Mouse (Mus musculus): Measurements from ENCODE around the gene Galnt7. TPM values are rescaled to one million over a fixed set of nuclear protein-coding genes. Genes with fewer than 3 reads are reported as not detected.

The Galnt7 gene
- polyA plus RNA-seq, 1 experiment from 2014 or later: 14.4 TPM

DNA sequence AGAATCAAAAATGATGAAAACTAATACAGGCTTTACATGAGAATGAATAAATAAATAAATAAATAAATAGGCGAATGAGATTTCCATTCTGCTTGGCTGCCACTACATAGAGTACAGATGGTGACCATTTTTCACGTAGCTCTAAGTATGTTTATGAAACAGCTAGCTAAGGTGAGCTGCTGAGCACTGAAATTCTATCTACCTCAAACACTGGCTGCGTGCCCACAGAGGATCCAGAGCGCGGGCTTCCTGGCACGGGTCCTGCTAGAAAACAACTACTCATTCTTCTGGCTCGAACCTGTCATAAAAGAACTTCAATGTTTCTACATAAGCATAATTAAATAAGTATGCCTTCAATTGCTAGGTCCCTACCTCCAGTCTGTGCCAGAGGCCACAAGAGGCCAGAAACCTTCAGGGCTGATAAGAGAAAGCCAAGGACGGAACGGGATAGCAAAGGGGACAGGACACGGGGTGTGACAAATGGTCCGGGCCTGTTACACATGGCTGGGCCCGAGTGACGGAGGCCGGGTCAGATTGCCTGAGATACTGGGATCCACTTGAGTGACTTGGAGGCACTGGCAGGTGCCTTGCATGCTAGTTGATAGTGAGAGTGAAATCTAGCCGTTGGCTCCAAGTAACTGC lies 37.7 kb downstream of the Galnt7 start:
- H3K27ac ChIP-seq (ENCODE audit: low read depth): peak overlapping the region; percentile 30; the same call in 1 of the 2 replicates
- TF ChIP-seq CTCF (IDR thresholded peaks at IDR 0.05; ENCODE audit: low read depth): no peak
- H3K27me3 ChIP-seq (ENCODE audit: insufficient read depth, low read length): no peaks in the 10 kb centered on the region
- H3K9ac ChIP-seq: no peak overlapping the region
- no peaks in the 10 kb centered on the region for H3K9me3 ChIP-seq (ENCODE audit: low read depth, low read length)
- 45% methylated on average over 15 of the region's 15 CpGs for WGBS
- DNase-seq (peak; percentile 70), ATAC-seq (ENCODE audit: insufficient read depth) (peak; percentile 58)
- no peaks in the 10 kb centered on the region for H3K36me3 ChIP-seq (ENCODE audit: insufficient read depth)
- H3K4me2 ChIP-seq: no peak overlapping the region
- peaks cover 11% of the 10 kb centered on the region; the same call in 1 of the 2 replicates for H3K4me1 ChIP-seq (ENCODE audit: insufficient read depth)
- H3K4me3 ChIP-seq (ENCODE audit: low read depth, low read length): no peak overlapping the region

DNA sequence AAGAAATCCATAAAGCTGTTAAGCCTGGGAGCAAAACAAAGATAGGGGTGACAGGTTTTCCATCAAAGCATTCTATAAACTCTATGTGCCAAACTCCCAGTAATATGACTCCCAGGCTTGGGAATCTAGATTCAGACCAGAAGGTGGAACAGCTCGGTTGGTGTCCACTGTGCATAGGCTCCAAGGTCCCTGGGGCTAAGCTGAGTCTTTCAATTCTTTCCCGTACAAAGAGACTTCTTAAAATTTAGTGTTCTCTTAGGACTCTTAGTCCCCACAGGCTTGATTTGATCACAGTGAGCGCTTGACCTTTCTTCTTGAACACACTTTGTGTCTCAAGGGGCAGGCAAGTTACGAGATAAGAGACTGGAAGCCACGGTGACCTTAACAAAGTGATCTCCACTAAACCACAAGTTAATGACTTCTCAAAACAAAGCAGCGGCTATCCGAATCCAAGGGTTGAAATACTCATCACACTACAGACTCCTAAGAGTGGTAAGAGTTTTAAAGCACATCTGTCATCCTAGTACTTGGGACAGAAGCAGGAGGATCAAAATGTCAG lies 41.3 kb downstream of the Galnt7 start:
- H3K4me2 ChIP-seq: no peak overlapping the region
- H3K9ac ChIP-seq: no peak overlapping the region
- no peaks in the 10 kb centered on the region for H3K9me3 ChIP-seq (ENCODE audit: low read depth, low read length)
- DNase-seq (no peak), ATAC-seq (ENCODE audit: insufficient read depth) (0 out of 2 replicates have a peak, but pooled peaks have one; percentile 8)
- no peaks in the 10 kb centered on the region for H3K36me3 ChIP-seq (ENCODE audit: insufficient read depth)
- 23% methylated on average over 7 of the region's 7 CpGs for WGBS
- H3K4me1 ChIP-seq (ENCODE audit: insufficient read depth): peaks cover 11% of the 10 kb centered on the region; the same call in 1 of the 2 replicates
- no peak overlapping the region for H3K4me3 ChIP-seq (ENCODE audit: low read depth, low read length)
- no peaks in the 10 kb centered on the region for H3K27me3 ChIP-seq (ENCODE audit: insufficient read depth, low read length)
- no peak for TF ChIP-seq CTCF (IDR thresholded peaks at IDR 0.05; ENCODE audit: low read depth)
- H3K27ac ChIP-seq (ENCODE audit: low read depth): no peak overlapping the region

DNA sequence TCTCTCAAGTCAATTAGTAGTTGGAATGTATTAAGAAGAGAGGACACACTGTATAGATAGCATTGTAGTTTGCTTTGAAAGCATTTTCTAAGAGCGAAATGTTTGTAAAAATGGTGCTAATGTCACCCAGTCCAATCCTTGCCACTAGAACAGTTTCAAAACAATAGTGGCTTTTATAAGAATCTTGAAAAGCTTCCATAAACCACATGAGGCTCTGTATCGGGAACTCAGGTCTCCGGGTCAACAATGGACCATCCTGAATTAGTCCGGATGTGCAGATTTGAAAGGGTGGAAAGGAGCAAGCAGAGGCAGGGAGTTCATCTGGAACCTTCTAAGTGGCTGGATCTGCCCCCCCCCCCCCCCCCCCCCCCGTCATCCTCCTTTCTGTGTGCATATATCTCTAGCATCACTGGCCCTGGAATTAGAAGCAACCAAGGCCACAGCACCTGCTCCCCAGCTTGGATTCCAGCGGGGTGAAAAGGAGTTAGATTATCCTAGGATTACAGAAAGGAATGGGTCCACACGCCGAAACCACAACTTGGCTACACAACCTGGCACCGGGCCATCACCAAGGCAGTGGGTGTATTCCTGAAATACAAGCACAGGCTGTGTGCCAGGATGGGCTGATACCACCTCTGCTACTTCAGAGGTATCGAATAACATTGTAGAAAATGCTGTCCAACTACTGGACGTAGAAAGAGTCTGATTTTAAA lies 42.0 kb downstream of the Galnt7 start:
- DNase-seq: peak; percentile 65
- Histone ChIP-seq H3K36me3 (ENCODE audit: insufficient read depth) (no peaks in the 10 kb centered on the region), H3K4me2 (no peak overlapping the region), H3K4me1 (ENCODE audit: insufficient read depth) (peaks cover 11% of the 10 kb centered on the region; the same call in 1 of the 2 replicates), H3K27ac (ENCODE audit: low read depth) (no peak overlapping the region), H3K9ac (no peak overlapping the region), H3K9me3 (ENCODE audit: low read depth, low read length) (no peaks in the 10 kb centered on the region), H3K4me3 (ENCODE audit: low read depth, low read length) (no peak overlapping the region), H3K27me3 (ENCODE audit: insufficient read depth, low read length) (no peaks in the 10 kb centered on the region)
- WGBS: 64% methylated on average over 10 of the region's 11 CpGs
- no peak for TF ChIP-seq CTCF (IDR thresholded peaks at IDR 0.05; ENCODE audit: low read depth)
- peak; percentile 44; the same call in 1 of the 2 replicates for ATAC-seq (ENCODE audit: insufficient read depth)

DNA sequence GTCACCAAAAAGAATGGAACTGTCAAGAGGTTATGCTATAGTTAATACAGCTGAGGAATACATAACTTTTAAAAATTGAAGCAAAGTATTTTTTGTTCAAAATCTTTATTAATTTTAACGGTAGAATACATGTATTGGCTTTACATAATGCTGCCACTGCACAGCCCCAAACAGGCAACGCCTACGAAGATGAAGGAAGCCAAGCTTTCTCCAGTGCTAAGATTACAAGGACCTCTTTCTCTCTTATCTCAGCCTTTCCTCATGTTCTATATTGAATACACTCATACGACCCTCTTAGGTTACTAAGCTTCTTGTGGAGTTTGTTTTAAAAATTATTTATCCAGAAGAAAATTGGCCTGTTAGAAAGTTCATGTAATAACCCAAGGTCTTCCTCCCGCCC lies 50.3 kb downstream of the Galnt7 start:
- no peak for TF ChIP-seq CTCF (IDR thresholded peaks at IDR 0.05; ENCODE audit: low read depth)
- ATAC-seq (ENCODE audit: insufficient read depth) (no peak), DNase-seq (no peak)
- WGBS: 69% methylated on average over 5 of the region's 5 CpGs
- no peaks in the 10 kb centered on the region for H3K4me1 ChIP-seq (ENCODE audit: insufficient read depth)
- no peak overlapping the region for H3K4me2 ChIP-seq
- no peaks in the 10 kb centered on the region for H3K9me3 ChIP-seq (ENCODE audit: low read depth, low read length)
- no peaks in the 10 kb centered on the region for H3K36me3 ChIP-seq (ENCODE audit: insufficient read depth)
- H3K27me3 ChIP-seq (ENCODE audit: insufficient read depth, low read length): no peaks in the 10 kb centered on the region
- H3K9ac ChIP-seq: no peak overlapping the region
- H3K4me3 ChIP-seq (ENCODE audit: low read depth, low read length): no peak overlapping the region
- H3K27ac ChIP-seq (ENCODE audit: low read depth): no peak overlapping the region

DNA sequence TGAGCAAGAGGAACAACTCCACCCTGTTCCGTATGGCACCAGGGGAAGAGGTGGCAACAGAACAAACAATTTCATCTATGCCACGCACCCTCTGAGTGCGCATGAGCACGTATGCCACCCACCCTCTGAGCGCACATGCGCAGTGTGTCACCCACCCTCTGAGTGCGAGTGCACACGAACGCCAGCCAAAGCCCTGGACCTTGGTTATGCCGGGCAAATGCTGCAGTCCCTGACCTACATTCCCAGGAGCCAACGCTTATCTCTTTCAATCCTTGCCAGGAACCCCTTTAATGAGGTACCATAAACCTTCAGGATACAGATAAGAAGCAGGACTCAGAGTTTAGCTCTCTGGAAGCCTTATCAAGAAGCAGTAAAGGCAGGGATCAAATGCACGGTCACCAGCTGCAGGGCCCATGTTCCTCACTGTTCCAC lies 50.8 kb downstream of the Galnt7 start:
- no peak for TF ChIP-seq CTCF (IDR thresholded peaks at IDR 0.05; ENCODE audit: low read depth)
- no peaks in the 10 kb centered on the region for H3K9me3 ChIP-seq (ENCODE audit: low read depth, low read length)
- no peaks in the 10 kb centered on the region for H3K27me3 ChIP-seq (ENCODE audit: insufficient read depth, low read length)
- no peak overlapping the region for H3K27ac ChIP-seq (ENCODE audit: low read depth)
- no peaks in the 10 kb centered on the region for H3K36me3 ChIP-seq (ENCODE audit: insufficient read depth)
- no peak overlapping the region for H3K9ac ChIP-seq
- no peaks in the 10 kb centered on the region for H3K4me1 ChIP-seq (ENCODE audit: insufficient read depth)
- H3K4me2 ChIP-seq: no peak overlapping the region
- WGBS: 71% methylated on average over 12 of the region's 12 CpGs
- DNase-seq: no peak
- H3K4me3 ChIP-seq (ENCODE audit: low read depth, low read length): no peak overlapping the region
- no peak for ATAC-seq (ENCODE audit: insufficient read depth)

DNA sequence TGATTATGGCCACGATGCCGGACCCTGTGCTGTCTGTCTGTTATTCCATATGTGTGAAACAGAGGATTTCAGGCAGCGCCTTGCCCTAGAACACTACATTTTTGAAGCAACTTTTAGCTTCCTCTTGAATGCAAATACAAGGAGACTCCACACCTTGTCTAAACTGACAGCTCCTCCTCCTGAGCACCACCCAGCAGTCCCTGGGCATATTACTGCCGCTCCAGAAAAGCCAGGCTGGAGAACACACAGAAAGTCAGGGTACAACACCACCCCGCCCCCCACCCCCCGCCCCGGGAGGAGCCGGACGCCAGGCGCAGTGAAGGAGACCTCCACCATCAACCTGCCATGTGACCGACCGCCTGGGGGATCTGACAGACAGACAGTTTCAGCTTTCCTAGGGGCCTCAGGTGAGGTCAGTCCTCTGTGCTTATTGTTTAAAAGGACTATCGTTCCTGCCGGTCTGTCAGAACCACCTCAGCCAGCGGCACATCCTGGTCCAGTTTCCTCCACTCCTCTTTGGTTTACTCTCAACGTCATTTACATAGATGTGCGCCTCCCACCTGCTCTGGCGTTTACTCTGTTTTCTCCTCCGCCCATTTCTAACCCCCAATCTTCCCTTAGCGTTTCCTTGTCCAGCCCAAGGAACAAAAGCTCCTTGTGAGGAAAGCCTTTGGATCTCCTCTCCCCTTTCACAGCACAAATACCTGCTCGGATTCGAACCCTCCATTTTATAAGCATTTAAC lies 52.8 kb downstream of the Galnt7 start:
- no peaks in the 10 kb centered on the region for H3K36me3 ChIP-seq (ENCODE audit: insufficient read depth)
- H3K9ac ChIP-seq: no peak overlapping the region
- no peak for TF ChIP-seq CTCF (IDR thresholded peaks at IDR 0.05; ENCODE audit: low read depth)
- WGBS: 21% methylated on average over 22 of the region's 22 CpGs
- no peak overlapping the region for H3K4me3 ChIP-seq (ENCODE audit: low read depth, low read length)
- ATAC-seq (ENCODE audit: insufficient read depth) (peak; percentile 21; the same call in 1 of the 2 replicates), DNase-seq (no peak)
- H3K4me2 ChIP-seq: peak overlapping the region; percentile 48
- H3K27ac ChIP-seq (ENCODE audit: low read depth): no peak overlapping the region
- H3K9me3 ChIP-seq (ENCODE audit: low read depth, low read length): no peaks in the 10 kb centered on the region
- H3K27me3 ChIP-seq (ENCODE audit: insufficient read depth, low read length): no peaks in the 10 kb centered on the region
- no peaks in the 10 kb centered on the region for H3K4me1 ChIP-seq (ENCODE audit: insufficient read depth)

Data from lung, embryonic 14.5 days (tissue).